Mouse (Mus musculus) brain, embryonic 14.5 days (tissue): ENCODE data around the gene Frem3.

Source experiments
- CTCF ChIP-seq: fragments of 200-500 bp; IDR thresholded peaks from 2 replicates; pipeline ENCODE4 v1.5.1; 2012; ENCODE audit warnings: inconsistent platforms, mild to moderate bottlenecking, moderate library complexity, borderline replicate concordance; ENCODE audit not compliant: insufficient read depth, insufficient read length; ENCODE audit errors: extremely low read depth
- POLR2A ChIP-seq: fragments of 200-500 bp; IDR thresholded peaks from 2 replicates; pipeline ENCODE4 v1.6.1; 2012; ENCODE audit warnings: mild to moderate bottlenecking, inconsistent platforms, borderline replicate concordance; ENCODE audit not compliant: poor library complexity, insufficient read depth, insufficient read length, severe bottlenecking; ENCODE audit errors: extremely low read depth

DNA sequence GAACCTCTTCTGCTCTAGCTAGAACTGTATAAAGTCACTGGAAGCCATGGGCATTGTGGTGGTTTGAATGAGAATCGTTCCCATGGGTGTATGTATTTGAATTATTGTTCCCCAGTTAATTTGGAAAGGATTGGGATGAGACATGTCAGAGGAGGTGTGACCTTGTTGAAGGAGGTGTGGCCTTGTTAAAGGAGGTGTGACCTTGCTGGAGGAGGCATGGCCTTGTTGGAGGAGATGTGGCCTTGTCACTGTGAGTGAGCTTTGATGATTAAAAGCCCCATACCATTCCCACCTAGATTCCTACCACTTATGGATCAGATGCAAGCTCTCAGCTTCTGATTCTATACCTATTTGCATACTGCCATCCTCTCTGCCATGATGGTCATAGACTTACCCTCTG, 31.8 kb upstream of the Frem3 start:
- TF ChIP-seq POLR2A, result no peak
- TF ChIP-seq CTCF, result no peak
